Mouse (Mus musculus) embryonic stem cell, embryonic (primary cell): ENCODE data around the gene Hyls1.

Experiments
- CTCF ChIA-PET, 4 experiments: fragments of 300-600 bp in 2 of 4; fragments of 350-600 bp in 2 of 4; sonication (Branson Sonifier 250); formaldehyde crosslinking; loops; one replicate each; lab custom pipeline; 2022; ENCODE audit warnings: inconsistent platforms in 2 of 4; lab: Charles Lee
- POLR2A ChIA-PET, 4 experiments: fragments of 300-600 bp in 2 of 4; fragments of 350-600 bp in 2 of 4; sonication (Branson Sonifier 250); formaldehyde crosslinking; loops; one replicate each; lab custom pipeline; 2022; ENCODE audit warnings: antibody characterized with exemption in 4 of 4, inconsistent platforms in 1 of 4; lab: Charles Lee

Gene Hyls1

DNA sequence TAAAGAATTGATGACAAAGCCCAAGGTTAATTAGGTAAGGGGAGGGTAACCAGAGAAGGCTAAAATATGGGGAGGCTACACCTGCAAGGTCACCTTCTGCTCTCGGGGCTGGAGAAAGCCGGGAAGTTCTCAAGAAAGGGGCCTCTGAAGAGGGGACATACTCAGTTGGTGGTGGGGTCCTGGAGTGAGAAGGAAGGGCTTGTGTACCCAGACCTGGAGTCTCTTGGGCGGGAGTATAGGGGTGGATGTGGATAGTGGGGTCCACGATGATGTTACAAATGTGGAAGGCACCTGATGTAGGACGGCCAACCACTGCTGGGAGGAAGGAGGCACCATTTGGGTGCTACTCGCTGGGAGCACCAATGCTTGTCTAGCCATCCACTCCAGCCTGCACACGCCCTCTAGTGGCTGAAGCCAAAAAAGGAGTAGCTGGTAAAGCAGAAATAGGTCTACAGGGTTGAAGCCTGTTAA is 46.2 kb downstream of the Hyls1 start:
- ChIA-PET POLR2A (interaction anchor here in 3 of 4 experiments (0.6 to 2.0 kb wide), 17 partner anchors 15 to 1203 kb away, joined by 3 to 6 read pairs (median 4); no protein-coding TSS in a partner anchor), CTCF (interaction anchor here (0.5 to 3.5 kb wide), 51 partner anchors 9 to 473 kb away, joined by 3 to 31 read pairs (median 4); partner anchors contain the start of genes Cdon (in 1 of the 4), Fam118b (in 1 of the 4), Foxred1 (in 1 of the 4) and Rpusd4 (in 1 of the 4))

DNA sequence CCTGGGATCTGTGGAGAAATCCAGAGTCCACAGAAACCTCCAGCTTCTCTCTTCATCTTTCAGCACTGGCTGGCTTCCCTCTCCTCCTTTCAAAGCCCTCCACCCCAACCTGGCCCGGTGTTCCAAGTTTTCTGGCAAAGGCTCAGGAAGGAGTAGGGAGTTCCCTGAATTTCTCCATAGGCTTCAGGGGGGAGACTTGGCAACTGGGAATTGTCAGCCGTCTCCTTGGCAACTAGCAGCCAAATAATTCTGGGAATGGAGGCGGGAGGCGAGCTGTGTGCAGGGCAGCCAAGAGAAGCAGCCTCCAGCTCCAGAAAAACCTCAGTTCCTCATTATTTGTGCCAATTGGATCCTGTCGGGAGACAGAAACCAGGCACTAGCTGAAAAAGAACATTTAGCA is 46.7 kb downstream of the Hyls1 start:
- CTCF ChIA-PET: interaction anchor here (0.6 to 3.5 kb wide), 29 partner anchors 11 to 1120 kb away, joined by 3 to 31 read pairs (median 4); partner anchors contain the start of genes Fam118b (in 1 of the 4), Foxred1 (in 1 of the 4), Rpusd4 (in 1 of the 4) and Srpr (in 1 of the 4)
- POLR2A ChIA-PET: interaction anchor here in 2 of 4 experiments (0.9 to 2.0 kb wide), 12 partner anchors 15 to 256 kb away, joined by 3 to 6 read pairs (median 4); no protein-coding TSS in a partner anchor

GRCm38 (mm10) chr9:35522821-35523515 is 47.2 kb downstream of the Hyls1 start:
- CTCF ChIA-PET: interaction anchor here (0.6 to 3.5 kb wide), 17 partner anchors 12 to 1120 kb away, joined by 3 to 31 read pairs (median 4); partner anchors contain the start of genes Srpr (in 1 of the 4) and Tirap (in 1 of the 4)
- POLR2A ChIA-PET: interaction anchor here in 2 of 4 experiments (0.8 to 2.0 kb wide), 8 partner anchors 9 to 226 kb away, joined by 3 to 6 read pairs (median 4); no protein-coding TSS in a partner anchor

- CTCF ChIA-PET: interaction anchor here in 2 of 4 experiments (0.7 to 2.5 kb wide), 4 partner anchors 13 to 345 kb away, joined by 3 to 23 read pairs (median 3); no protein-coding TSS in a partner anchor
- POLR2A ChIA-PET: interaction anchor here in 2 of 4 experiments (0.8 to 1.0 kb wide), 2 partner anchors 9 to 231 kb away, joined by 3 read pairs; no protein-coding TSS in a partner anchor
Observed at GRCm38 (mm10) chr9:35522241-35522640, 48.0 kb downstream of the Hyls1 start.

DNA sequence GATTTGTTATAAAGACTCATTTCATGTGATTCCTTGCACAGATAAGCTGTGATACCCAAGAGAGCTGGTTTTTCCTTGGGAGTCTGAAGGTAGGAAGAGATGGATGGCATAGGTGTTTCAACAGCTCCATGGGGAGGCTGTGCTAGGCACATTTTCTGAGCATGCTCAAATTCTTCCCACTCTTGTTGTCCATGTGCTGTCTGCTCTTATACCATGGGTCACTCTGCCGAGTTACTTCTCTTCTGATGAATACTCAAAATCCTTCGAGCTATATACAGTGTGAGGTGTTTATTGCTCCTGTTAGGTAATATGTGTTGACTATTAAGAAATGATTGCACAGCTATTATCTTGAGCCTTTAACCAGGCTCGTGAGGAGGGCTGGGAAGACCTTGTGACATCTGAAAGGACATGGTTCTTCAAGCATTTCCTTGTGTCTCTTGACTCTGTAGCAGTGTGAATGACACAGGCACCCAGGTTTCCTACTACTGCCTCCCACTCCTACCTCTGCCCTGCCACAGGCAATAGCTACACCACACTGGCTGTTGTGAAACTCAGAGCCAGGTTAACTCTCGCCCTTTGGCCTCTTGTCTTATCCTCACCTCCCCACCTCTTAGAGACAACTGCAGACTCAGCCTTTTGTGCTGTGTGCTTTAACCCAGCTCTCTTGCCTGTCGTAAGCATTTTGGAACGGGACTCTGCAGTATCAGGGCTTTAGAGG is 49.4 kb downstream of the Hyls1 start:
- POLR2A ChIA-PET: interaction anchor here in 2 of 4 experiments (1.0 to 1.2 kb wide), 2 partner anchors 26 to 229 kb away, joined by 3 read pairs; no protein-coding TSS in a partner anchor
- CTCF ChIA-PET: interaction anchor here in 2 of 4 experiments (0.6 to 2.4 kb wide), 6 partner anchors 14 to 690 kb away, joined by 3 to 8 read pairs (median 3); no protein-coding TSS in a partner anchor

DNA sequence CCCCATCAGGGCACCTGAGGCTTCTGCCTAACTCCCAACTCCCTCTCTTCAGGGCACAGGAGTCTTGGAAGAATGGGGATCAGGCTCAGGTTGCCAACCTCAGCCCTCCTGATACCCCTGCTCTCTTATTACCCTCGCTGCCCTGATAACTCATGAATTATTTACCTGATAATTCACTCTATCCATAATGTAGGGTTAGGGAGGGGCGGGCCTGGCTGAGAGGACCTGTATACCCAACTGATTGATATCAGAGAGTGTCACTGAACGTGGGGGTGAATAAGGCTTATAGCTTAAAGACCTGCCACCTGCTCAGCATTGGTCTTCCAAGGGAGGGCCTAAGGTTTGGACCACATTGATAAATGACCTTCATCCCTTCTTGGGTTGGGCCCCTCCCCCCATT is 52.0 kb downstream of the Hyls1 start, which contains the start of gene Gm1113:
Gene Gm1113 (minus strand): TSS at position 101 of the 400 bp plus-strand sequence.
- ChIA-PET CTCF (interaction anchor here in 1 of 4 experiments (1.5 kb wide), 1 partner anchor 318 kb away, joined by 3 read pairs; the partner anchor contains the start of genes Srpr and Tirap), POLR2A (interaction anchor here in 1 of 4 experiments (1.3 kb wide), 1 partner anchor 20 kb away, joined by 6 read pairs; no protein-coding TSS in a partner anchor)

DNA sequence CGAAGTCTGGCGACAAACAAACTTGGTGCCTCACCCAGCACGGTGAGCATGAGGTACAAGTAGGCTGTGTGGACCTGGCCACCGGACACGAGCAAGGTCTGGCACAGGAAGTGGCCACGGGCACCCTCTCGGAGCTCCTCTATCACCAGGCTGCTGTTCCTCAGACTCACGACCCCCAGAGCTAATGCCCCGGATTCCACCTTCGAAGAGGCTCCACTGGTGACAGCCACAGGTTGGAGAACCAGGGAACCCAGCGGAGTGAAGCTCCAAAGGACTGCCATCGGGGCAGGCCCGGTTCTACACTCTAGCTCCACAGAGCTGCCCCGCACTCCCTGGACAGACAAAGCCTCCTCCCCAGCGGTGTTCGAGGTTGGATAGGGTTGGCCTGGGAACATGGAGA is 53.5 kb downstream of the Hyls1 start:
- ChIA-PET CTCF (interaction anchor here in 2 of 4 experiments (0.5 to 1.5 kb wide), 2 partner anchors 8 to 317 kb away, joined by 3 to 6 read pairs; partner anchors contain the start of genes Srpr (in 1 of the 2) and Tirap (in 1 of the 2)), POLR2A (interaction anchor here in 2 of 4 experiments (0.6 to 1.3 kb wide), 5 partner anchors 12 to 368 kb away, joined by 3 to 6 read pairs (median 3); no protein-coding TSS in a partner anchor)

DNA sequence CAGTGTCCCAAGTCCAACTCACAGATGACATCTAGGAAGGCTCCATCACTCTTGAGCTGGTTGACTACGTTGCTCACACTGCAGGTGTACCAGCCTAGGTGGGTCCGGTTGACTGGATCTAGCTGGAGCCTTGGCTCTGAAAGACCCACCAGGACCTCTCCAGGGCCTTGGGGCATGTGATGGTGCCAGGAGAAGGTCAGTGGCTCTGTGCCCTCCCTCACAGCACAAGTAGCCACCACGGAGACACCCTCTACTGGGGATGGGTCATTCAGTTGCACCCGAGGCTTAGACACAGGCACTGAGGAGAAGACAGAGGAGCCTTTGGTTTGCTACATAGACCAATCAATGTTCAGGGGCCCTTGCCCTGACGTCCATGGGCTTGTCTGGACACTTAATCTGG is 54.0 kb downstream of the Hyls1 start:
- POLR2A ChIA-PET: interaction anchor here in 2 of 4 experiments (0.6 to 1.1 kb wide), 5 partner anchors 20 to 367 kb away, joined by 3 to 5 read pairs (median 3); no protein-coding TSS in a partner anchor
- CTCF ChIA-PET: interaction anchor here in 1 of 4 experiments (1.5 kb wide), 1 partner anchor 8 kb away, joined by 5 read pairs; no protein-coding TSS in a partner anchor

DNA sequence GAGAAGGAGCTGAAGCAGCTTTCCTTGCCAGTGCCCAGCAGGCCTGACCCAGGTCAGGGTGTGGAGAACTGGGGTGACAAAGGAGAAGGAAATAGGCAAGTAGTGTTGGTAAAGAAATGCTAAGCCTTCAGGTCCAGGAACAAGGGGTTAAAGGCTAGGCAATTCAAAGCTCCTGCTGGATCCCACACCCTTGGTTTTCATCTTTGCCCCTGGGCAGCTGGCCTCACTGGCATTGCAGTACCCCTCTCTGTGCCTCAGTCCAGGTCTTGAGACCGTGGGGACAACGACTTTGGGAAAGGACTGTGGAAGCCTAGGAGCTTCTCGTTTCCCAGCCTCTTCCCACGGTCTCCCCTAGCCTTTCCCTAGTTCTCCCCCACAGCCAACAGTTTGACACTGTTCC is 56.3 kb downstream of the Hyls1 start:
- CTCF ChIA-PET: interaction anchor here in 2 of 4 experiments (1.0 to 3.1 kb wide), 3 partner anchors 10 to 214 kb away, joined by 3 to 16 read pairs (median 3); no protein-coding TSS in a partner anchor
- POLR2A ChIA-PET: interaction anchor here in 2 of 4 experiments (0.7 to 1.6 kb wide), 6 partner anchors 8 to 248 kb away, joined by 3 to 7 read pairs (median 3); partner anchors contain the start of gene Cdon (in 1 of the 2)
